Mouse (Mus musculus): ENCODE results near the gene Gstm3. TPM values are rescaled to one million over a fixed set of nuclear protein-coding genes. Genes with fewer than 3 reads are reported as not detected.

The Gstm3 gene
- polyA plus RNA-seq, 1 experiment from 2014 or later: 54.0 TPM

DNA sequence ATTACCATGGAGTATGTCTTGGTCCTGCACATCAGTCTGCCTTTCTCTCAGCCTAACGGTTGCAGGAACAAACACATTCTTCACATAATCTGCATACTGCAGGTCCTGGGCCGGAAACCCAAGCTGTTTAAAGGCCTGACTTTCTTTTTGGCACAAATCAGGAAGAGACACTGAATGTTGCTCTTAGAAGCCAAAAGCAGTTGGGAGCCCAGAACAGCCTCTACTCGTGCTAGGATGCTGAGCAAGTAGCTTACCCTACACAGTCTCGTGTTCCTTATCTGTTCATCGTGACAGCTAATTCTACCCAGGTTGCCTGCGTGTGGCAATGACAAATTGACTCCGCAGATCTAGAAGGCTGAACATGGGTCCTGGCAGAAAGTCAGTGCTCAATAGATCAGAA lies 28.6 kb downstream of the Gstm3 start:
- H3K9ac ChIP-seq (ENCODE audit: low read length): no peak overlapping the region
- H3K4me2 ChIP-seq (replicated peaks; ENCODE audit: low read depth): no peak overlapping the region
- TF ChIP-seq CTCF (IDR thresholded peaks at IDR 0.05; ENCODE audit: low read depth) (no peak), EP300 (optimal IDR thresholded peaks at IDR 0.05) (no peak)
- no peaks in the 10 kb centered on the region for H3K9me3 ChIP-seq (ENCODE audit: control insufficient read depth, low read length)
- DNase-seq (ENCODE audit: low spot score): no peak
- no peak for ATAC-seq (ENCODE audit: low FRiP score, low TSS enrichment)
- WGBS: 62% methylated on average over 7 of the region's 7 CpGs
- H3K36me3 ChIP-seq (ENCODE audit: control insufficient read depth, insufficient read depth, low read length): no peaks in the 10 kb centered on the region
- H3K4me1 ChIP-seq (replicated peaks; ENCODE audit: control insufficient read depth, insufficient read depth): no peaks in the 10 kb centered on the region
- no peak overlapping the region for H3K27ac ChIP-seq (replicated peaks)
- no peak overlapping the region for H3K4me3 ChIP-seq (ENCODE audit: low read depth, low read length)
- no peaks in the 10 kb centered on the region for H3K27me3 ChIP-seq (ENCODE audit: control insufficient read depth, insufficient read depth, low read length)

DNA sequence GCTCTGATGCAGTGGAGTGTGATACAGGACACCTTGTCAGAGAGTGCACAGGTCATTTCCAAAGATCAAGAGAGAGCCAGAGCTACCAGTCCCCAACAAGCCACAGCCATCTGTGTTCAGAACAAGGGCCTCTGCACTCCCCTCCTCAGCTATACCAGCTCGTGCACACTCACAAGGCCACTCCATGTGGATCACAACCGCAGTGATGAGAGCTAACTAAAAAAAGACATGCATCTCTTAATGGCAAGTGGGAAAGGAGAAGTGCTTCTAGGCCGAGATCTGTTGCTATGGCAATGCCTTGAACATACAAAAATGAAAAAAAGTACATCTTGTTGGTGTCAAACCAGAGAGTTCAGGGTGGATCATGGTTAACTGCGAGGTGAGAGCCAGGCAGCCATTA lies 29.3 kb downstream of the Gstm3 start:
- Histone ChIP-seq H3K9ac (ENCODE audit: low read length) (no peak overlapping the region), H3K27ac (replicated peaks) (no peak overlapping the region), H3K4me1 (replicated peaks; ENCODE audit: control insufficient read depth, insufficient read depth) (no peaks in the 10 kb centered on the region), H3K27me3 (ENCODE audit: control insufficient read depth, insufficient read depth, low read length) (no peaks in the 10 kb centered on the region), H3K36me3 (ENCODE audit: control insufficient read depth, insufficient read depth, low read length) (no peaks in the 10 kb centered on the region), H3K4me2 (replicated peaks; ENCODE audit: low read depth) (no peak overlapping the region), H3K4me3 (ENCODE audit: low read depth, low read length) (no peak overlapping the region), H3K9me3 (ENCODE audit: control insufficient read depth, low read length) (no peaks in the 10 kb centered on the region)
- ATAC-seq (ENCODE audit: low FRiP score, low TSS enrichment) (no peak), DNase-seq (ENCODE audit: low spot score) (no peak)
- WGBS: 65% methylated on average over 4 of the region's 4 CpGs
- TF ChIP-seq CTCF (IDR thresholded peaks at IDR 0.05; ENCODE audit: low read depth) (no peak), EP300 (optimal IDR thresholded peaks at IDR 0.05) (no peak)

DNA sequence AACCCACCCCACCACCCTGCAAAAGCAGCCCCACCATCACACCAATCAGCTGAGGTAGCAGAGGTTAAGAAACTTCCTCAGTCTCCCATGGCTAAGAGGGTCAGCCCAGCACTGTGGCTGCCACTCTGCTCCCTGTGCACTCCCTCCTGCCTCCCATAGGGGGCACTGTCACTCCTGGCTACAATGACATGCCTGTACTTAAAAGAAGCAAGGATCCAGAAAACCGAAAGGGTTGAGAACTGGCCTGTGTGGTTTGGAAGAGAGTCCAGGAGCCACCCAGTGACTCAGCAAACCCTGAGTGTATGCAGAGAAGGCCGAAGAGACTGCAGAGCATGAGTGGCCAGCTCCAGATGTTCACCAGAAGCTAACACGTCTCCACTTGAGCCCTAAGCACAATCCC lies 29.7 kb downstream of the Gstm3 start:
- no peak overlapping the region for H3K4me3 ChIP-seq (ENCODE audit: low read depth, low read length)
- H3K4me2 ChIP-seq (replicated peaks; ENCODE audit: low read depth): no peak overlapping the region
- no peak overlapping the region for H3K27ac ChIP-seq (replicated peaks)
- no peaks in the 10 kb centered on the region for H3K27me3 ChIP-seq (ENCODE audit: control insufficient read depth, insufficient read depth, low read length)
- ATAC-seq (ENCODE audit: low FRiP score, low TSS enrichment): peak; percentile 74
- WGBS: 40% methylated on average over 3 of the region's 3 CpGs
- no peak overlapping the region for H3K9ac ChIP-seq (ENCODE audit: low read length)
- peak; percentile 74 for DNase-seq (ENCODE audit: low spot score)
- H3K36me3 ChIP-seq (ENCODE audit: control insufficient read depth, insufficient read depth, low read length): no peaks in the 10 kb centered on the region
- H3K9me3 ChIP-seq (ENCODE audit: control insufficient read depth, low read length): no peaks in the 10 kb centered on the region
- H3K4me1 ChIP-seq (replicated peaks; ENCODE audit: control insufficient read depth, insufficient read depth): no peaks in the 10 kb centered on the region
- TF ChIP-seq CTCF (IDR thresholded peaks at IDR 0.05; ENCODE audit: low read depth) (peak; percentile 93), EP300 (optimal IDR thresholded peaks at IDR 0.05) (no peak)

DNA sequence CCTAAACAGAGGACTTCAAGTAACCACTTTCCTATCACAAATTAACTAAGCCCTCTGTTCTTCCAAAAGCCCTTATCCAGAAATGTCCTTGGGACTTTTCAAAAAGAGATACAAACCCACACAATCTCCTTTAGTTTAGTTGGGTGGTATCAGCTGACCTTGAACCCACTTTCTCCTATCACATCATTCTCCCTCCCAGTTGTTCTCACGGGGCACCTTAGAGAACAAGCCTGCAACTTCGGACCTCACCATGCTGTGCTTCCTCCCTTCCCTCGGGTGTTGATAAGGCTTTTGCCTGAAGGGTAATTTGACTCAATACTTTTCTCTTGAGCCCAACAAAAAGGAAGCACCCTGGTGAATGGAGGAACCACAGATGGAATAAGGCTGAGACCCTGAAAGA lies 33.2 kb downstream of the Gstm3 start:
- no peak overlapping the region for H3K4me3 ChIP-seq (ENCODE audit: low read depth, low read length)
- 51% methylated on average over 3 of the region's 3 CpGs for WGBS

DNA sequence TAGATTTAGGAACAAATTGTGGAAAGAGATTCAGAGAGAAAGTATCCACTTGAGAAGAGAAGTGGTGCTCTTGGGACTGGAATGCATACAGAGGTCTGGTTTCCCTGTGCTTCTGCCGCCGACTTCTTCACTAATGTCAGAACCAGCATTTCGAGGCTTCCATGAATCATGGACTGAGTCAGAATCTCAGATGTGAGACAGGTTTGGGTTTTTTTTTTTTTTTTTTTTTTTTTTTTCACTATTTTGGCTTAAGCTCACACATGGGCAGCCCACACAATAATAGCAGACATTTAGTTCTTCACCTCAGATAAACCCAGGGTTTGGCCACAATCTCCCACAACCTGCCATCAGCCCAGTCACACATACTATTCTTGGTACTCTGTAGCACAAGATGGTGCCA lies 33.8 kb downstream of the Gstm3 start:
- DNase-seq (ENCODE audit: low spot score) (no peak), ATAC-seq (ENCODE audit: low FRiP score, low TSS enrichment) (no peak)
- Histone ChIP-seq H3K4me2 (replicated peaks; ENCODE audit: low read depth) (no peak overlapping the region), H3K4me3 (ENCODE audit: low read depth, low read length) (no peak overlapping the region), H3K4me1 (replicated peaks; ENCODE audit: control insufficient read depth, insufficient read depth) (no peaks in the 10 kb centered on the region), H3K36me3 (ENCODE audit: control insufficient read depth, insufficient read depth, low read length) (no peaks in the 10 kb centered on the region), H3K27ac (replicated peaks) (no peak overlapping the region), H3K9me3 (ENCODE audit: control insufficient read depth, low read length) (no peaks in the 10 kb centered on the region), H3K9ac (ENCODE audit: low read length) (no peak overlapping the region), H3K27me3 (ENCODE audit: control insufficient read depth, insufficient read depth, low read length) (no peaks in the 10 kb centered on the region)
- TF ChIP-seq CTCF (IDR thresholded peaks at IDR 0.05; ENCODE audit: low read depth) (no peak), EP300 (optimal IDR thresholded peaks at IDR 0.05) (no peak)
- 75% methylated on average over 3 of the region's 3 CpGs for WGBS

More for the DNA sequence above, 33.2 kb downstream of the Gstm3 start:
- DNase-seq (ENCODE audit: low spot score): no peak
- Histone ChIP-seq H3K9ac (ENCODE audit: low read length) (no peak overlapping the region), H3K27me3 (ENCODE audit: control insufficient read depth, insufficient read depth, low read length) (no peaks in the 10 kb centered on the region), H3K4me1 (replicated peaks; ENCODE audit: control insufficient read depth, insufficient read depth) (no peaks in the 10 kb centered on the region), H3K9me3 (ENCODE audit: control insufficient read depth, low read length) (no peaks in the 10 kb centered on the region), H3K27ac (replicated peaks) (no peak overlapping the region), H3K4me2 (replicated peaks; ENCODE audit: low read depth) (no peak overlapping the region), H3K36me3 (ENCODE audit: control insufficient read depth, insufficient read depth, low read length) (no peaks in the 10 kb centered on the region)
- TF ChIP-seq EP300 (optimal IDR thresholded peaks at IDR 0.05): no peak
- no peak for TF ChIP-seq CTCF (IDR thresholded peaks at IDR 0.05; ENCODE audit: low read depth)
- no peak for ATAC-seq (ENCODE audit: low FRiP score, low TSS enrichment)

DNA sequence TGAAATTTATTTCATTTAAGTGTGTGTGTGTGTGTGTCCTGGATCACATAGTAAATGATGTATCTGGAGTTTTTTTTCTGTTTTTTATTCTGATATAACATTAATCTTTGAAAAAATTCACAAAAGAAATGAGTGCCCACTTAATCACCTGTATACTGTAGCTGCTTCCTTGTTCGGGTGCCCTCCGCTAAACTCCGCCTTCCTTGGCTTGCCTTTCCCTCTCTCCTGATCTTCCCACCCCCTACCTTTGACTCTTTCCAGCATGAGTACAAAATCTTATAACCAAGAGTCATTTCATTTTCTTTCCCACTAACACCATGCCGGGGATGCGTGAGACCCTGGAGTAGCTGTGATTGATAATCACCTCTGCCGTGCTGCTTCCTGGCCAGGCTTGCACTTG lies 37.0 kb downstream of the Gstm3 start:
- Histone ChIP-seq H3K9ac (ENCODE audit: low read length) (no peak overlapping the region), H3K4me2 (replicated peaks; ENCODE audit: low read depth) (no peak overlapping the region), H3K27me3 (ENCODE audit: control insufficient read depth, insufficient read depth, low read length) (no peaks in the 10 kb centered on the region), H3K36me3 (ENCODE audit: control insufficient read depth, insufficient read depth, low read length) (no peaks in the 10 kb centered on the region), H3K4me3 (ENCODE audit: low read depth, low read length) (no peak overlapping the region), H3K4me1 (replicated peaks; ENCODE audit: control insufficient read depth, insufficient read depth) (no peaks in the 10 kb centered on the region), H3K27ac (replicated peaks) (0 out of 2 replicates have a peak overlapping the region, but pooled peaks have one; percentile 6), H3K9me3 (ENCODE audit: control insufficient read depth, low read length) (no peaks in the 10 kb centered on the region)
- TF ChIP-seq EP300 (optimal IDR thresholded peaks at IDR 0.05) (no peak), CTCF (IDR thresholded peaks at IDR 0.05; ENCODE audit: low read depth) (no peak)
- DNase-seq (ENCODE audit: low spot score) (peak; percentile 57), ATAC-seq (ENCODE audit: low FRiP score, low TSS enrichment) (peak; percentile 65)
- WGBS: 43% methylated on average over 6 of the region's 6 CpGs
